Mouse (Mus musculus) MEL (cell line): ENCODE results near the gene Olfr1328.

Source experiments
- CTCF ChIP-seq, 3 experiments: IDR thresholded peaks in 2 of 3; conservative IDR thresholded peaks in 1 of 3; 2 replicates each; pipeline ENCODE4 v1.5.1; 2011 to 2012; ENCODE audit warnings: low read length in 3 of 3, low read depth in 2 of 3, mild to moderate bottlenecking in 2 of 3, improper control_type of control experiment in 1 of 3, inconsistent platforms in 1 of 3, mixed read lengths in 1 of 3, moderate library complexity in 1 of 3; ENCODE audit not compliant: control insufficient read depth in 1 of 3, insufficient read depth in 1 of 3, poor library complexity in 1 of 3, severe bottlenecking in 1 of 3
- E2F4 ChIP-seq: IDR thresholded peaks from 2 replicates; pipeline ENCODE4 v1.6.1; 2011; ENCODE audit warnings: low read depth, low read length, improper control_type of control experiment, borderline replicate concordance
- MAX ChIP-seq: IDR thresholded peaks from 2 replicates; pipeline ENCODE4 v1.6.1; 2011; ENCODE audit warnings: low read length, improper control_type of control experiment

DNA sequence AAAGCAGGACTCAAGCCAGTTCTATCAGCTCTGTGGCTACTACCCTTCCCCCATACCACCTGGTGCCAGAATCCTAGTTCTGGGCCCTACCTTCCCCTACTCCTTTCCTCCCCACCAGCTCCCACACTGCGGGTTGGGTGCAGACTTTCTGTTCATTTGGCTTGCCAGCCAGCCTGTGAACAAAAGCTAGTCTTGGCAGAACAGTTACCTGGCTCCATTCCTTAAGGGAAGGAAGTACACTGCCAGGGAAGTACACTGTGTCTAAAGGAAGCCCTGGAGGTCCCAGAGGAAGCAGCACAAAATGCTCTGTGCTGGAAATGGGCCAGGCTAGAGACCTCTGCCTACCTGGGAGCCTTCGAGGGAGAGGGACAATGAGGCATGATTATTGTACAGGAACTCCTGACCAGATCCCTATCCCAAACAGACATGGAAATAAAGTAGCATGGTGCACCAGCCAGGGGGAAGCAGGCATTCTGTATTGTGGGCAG lies 22.8 kb upstream of the Olfr1328 start, which contains the start of gene Lao1:
- TF ChIP-seq E2F4 (no peak), CTCF (IDR thresholded peaks at IDR 0.05 in 2 of 3, conservative IDR thresholded peaks at IDR 0.05 in 1 of 3; ENCODE audit: control insufficient read depth in 1 of 3, insufficient read depth in 1 of 3, low read depth in 2 of 3, low read length in 3 of 3, poor library complexity in 1 of 3, severe bottlenecking in 1 of 3) (no peak), MAX (no peak)
